Mouse (Mus musculus): Measurements from ENCODE around the gene Nsmce1.

Nsmce1 gene

GRCm38 (mm10) chr7:125433874-125434273, 57.5 kb downstream of the Nsmce1 start:
- no peak for DNase-seq (ENCODE audit: low read depth)

- no peak for DNase-seq (ENCODE audit: low read depth)
These were observed 61.1 kb downstream of the Nsmce1 start for GRCm38 (mm10) chr7:125430170-125430842.

GRCm38 (mm10) chr7:125428816-125429500, 62.4 kb downstream of the Nsmce1 start:
- DNase-seq (ENCODE audit: low read depth), result peak; percentile 82

GRCm38 (mm10) chr7:125428381-125428780, 63.0 kb downstream of the Nsmce1 start:
- DNase-seq (ENCODE audit: low read depth), result peak; percentile 55

GRCm38 (mm10) chr7:125427492-125428090, 63.8 kb downstream of the Nsmce1 start:
- no peak for DNase-seq (ENCODE audit: low read depth)

- peak; percentile 56 for DNase-seq (ENCODE audit: low read depth)
These were observed 68.3 kb downstream of the Nsmce1 start for GRCm38 (mm10) chr7:125423056-125423455.

GRCm38 (mm10) chr7:125421911-125422310, 69.5 kb downstream of the Nsmce1 start:
- DNase-seq (ENCODE audit: low read depth), result no peak

GRCm38 (mm10) chr7:125420190-125420589, 71.2 kb downstream of the Nsmce1 start:
- peak; percentile 55 for DNase-seq (ENCODE audit: low read depth)

GRCm38 (mm10) chr7:125418413-125418812, 73.0 kb downstream of the Nsmce1 start:
- DNase-seq (ENCODE audit: low read depth), result peak; percentile 30
